Mouse (Mus musculus): ENCODE results near the gene Cltb.

- TF ChIP-seq EP300 (IDR thresholded peaks at IDR 0.05; ENCODE audit: low read depth) (no peak), CTCF (IDR thresholded peaks at IDR 0.05; ENCODE audit: low read depth) (no peak)
Measured at GRCm38 (mm10) chr13:54602639-54603111, 8.5 kb downstream of the Cltb start.

Data from liver, postnatal 0 days (tissue).